Mouse (Mus musculus) small intestine, adult 2 months (tissue): ENCODE data around the gene Gm10378.
"Not testable (repeated sequence)": the region's sequence is repeated elsewhere in the genome, so short reads cannot be mapped to it uniquely, and the experiment has no call there.

Experiments used
- CTCF ChIP-seq: fragments of 200-500 bp; IDR thresholded peaks from 2 replicates; pipeline ENCODE4 v1.5.1; 2012; ENCODE audit warnings: low read depth, mild to moderate bottlenecking, control low read depth, inconsistent platforms, low read length, moderate library complexity, mixed read lengths; ENCODE audit not compliant: insufficient replicate concordance, insufficient read length; ENCODE audit errors: extremely low read depth
- POLR2A ChIP-seq: fragments of 200-500 bp; IDR thresholded peaks from 2 replicates; pipeline ENCODE4 v1.6.1; 2012; ENCODE audit warnings: low read depth, mild to moderate bottlenecking, control low read depth, inconsistent platforms, low read length, moderate library complexity

DNA sequence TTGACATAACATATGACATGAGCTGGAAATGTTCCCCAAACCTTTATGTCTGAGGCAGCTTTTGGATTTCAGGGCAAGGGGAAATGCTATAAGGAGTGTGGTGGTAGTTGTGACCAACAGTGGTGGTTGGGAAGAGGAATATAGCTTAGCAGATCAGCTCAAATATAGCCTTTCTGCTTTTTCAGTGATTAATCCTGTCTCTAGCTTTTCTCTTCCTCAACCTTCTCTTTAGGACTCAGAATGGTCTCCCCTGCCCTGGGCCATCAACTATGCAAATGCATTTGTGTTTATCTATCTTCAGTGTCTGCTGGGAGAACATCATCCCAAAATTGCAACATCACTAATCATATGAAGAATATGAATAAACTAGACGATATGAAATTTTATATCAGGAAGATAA, at the start of gene Gm10378:
- TF ChIP-seq CTCF, POLR2A: not testable (repeated sequence)
